ENCODE assay signal across 25 mouse cellular contexts in genomic region chr4:95680756-95681449, GRCm38 (mm10).
"Had no signal": no experiment of that assay in that cellular context is flagged by ENCODE, and none has a peak within 500 bp of the region (broad histone marks: within the 10 kb centered on the region; RNA-seq: fewer than 3 reads in every experiment).

No protein-coding gene starts in this region.

- H3K4me3 ChIP-seq: layer of hippocampus, adult 2 months; limb, embryonic 10.5 days; limb, embryonic 13.5 days; liver, embryonic 12.5 days; liver, embryonic 15.5 days; lung, embryonic 15.5 days; megakaryocyte, embryonic 14.5 days; midbrain, embryonic 10.5 days; midbrain, embryonic 13.5 days; myocyte; neural tube, embryonic 13.5 days; stomach, embryonic 15.5 days had no signal

- H3K27me3 ChIP-seq: limb, embryonic 13.5 days; liver, embryonic 12.5 days; liver, embryonic 15.5 days; lung, embryonic 15.5 days; megakaryocyte, embryonic 14.5 days; midbrain, embryonic 13.5 days; neural tube, embryonic 13.5 days; stomach, embryonic 15.5 days had no signal

- H3K9me3 ChIP-seq: limb, embryonic 10.5 days; limb, embryonic 13.5 days; liver, embryonic 12.5 days; liver, embryonic 15.5 days; lung, embryonic 15.5 days; megakaryocyte, embryonic 14.5 days; midbrain, embryonic 10.5 days; midbrain, embryonic 13.5 days; neural tube, embryonic 13.5 days; stomach, embryonic 15.5 days had no signal

- H3K4me1 ChIP-seq: liver, embryonic 12.5 days; liver, embryonic 15.5 days; megakaryocyte, embryonic 14.5 days had no signal

- DNase-seq: kidney, adult 9 months; kidney, postnatal 14 days; kidney, postnatal 4 days; layer of hippocampus, adult 9-11 months; liver; lung, adult 18-20 months; lung, postnatal 10 days; lung, postnatal 36 days; retina, postnatal 1 day; right cerebral cortex, postnatal 25 days; spleen, adult 18-20 months; thymus, postnatal 25 days had no signal

- H3K9ac ChIP-seq: limb, embryonic 13.5 days; liver, embryonic 12.5 days; liver, embryonic 15.5 days; lung, embryonic 15.5 days; midbrain, embryonic 13.5 days; neural tube, embryonic 13.5 days; stomach, embryonic 15.5 days had no signal

- ATAC-seq: liver, embryonic 12.5 days; midbrain, embryonic 13.5 days; midbrain, embryonic 16.5 days had no signal

- H3K4me2 ChIP-seq: limb, embryonic 13.5 days; liver, embryonic 12.5 days; liver, embryonic 15.5 days; lung, embryonic 15.5 days; midbrain, embryonic 13.5 days; neural tube, embryonic 13.5 days; stomach, embryonic 15.5 days had no signal

- H3K36me3 ChIP-seq: limb, embryonic 10.5 days; limb, embryonic 13.5 days; liver, embryonic 12.5 days; liver, embryonic 15.5 days; lung, embryonic 15.5 days; midbrain, embryonic 10.5 days; midbrain, embryonic 13.5 days; neural tube, embryonic 13.5 days; stomach, embryonic 15.5 days had no signal

- H3K27ac ChIP-seq: layer of hippocampus, adult 2 months; limb, embryonic 10.5 days; limb, embryonic 13.5 days; liver, embryonic 12.5 days; liver, embryonic 15.5 days; lung, embryonic 15.5 days; midbrain, embryonic 10.5 days; midbrain, embryonic 13.5 days; neural tube, embryonic 13.5 days; stomach, embryonic 15.5 days had no signal
